Mouse (Mus musculus) bone marrow macrophage, adult 2 months (primary cell): ENCODE data around the gene Mark4. TPM values are rescaled to one million over a fixed set of nuclear protein-coding genes. Genes with fewer than 3 reads are reported as not detected.

Source experiments
- H3K27ac ChIP-seq: 2 replicates; pipeline ENCODE4 v1.5.1; 2012; ENCODE audit warnings: low read depth, low read length; ENCODE audit not compliant: insufficient read depth
- H3K4me1 ChIP-seq: 2 replicates; pipeline ENCODE4 v1.6.1; 2012; ENCODE audit warnings: low read length; ENCODE audit not compliant: control insufficient read depth, insufficient read depth
- H3K4me3 ChIP-seq: 2 replicates; pipeline ENCODE4 v1.5.1; 2012; ENCODE audit warnings: mild to moderate bottlenecking, low read length, moderate library complexity; ENCODE audit not compliant: insufficient read depth
- CTCF ChIP-seq: IDR thresholded peaks from 2 replicates; pipeline ENCODE4 v1.5.1; 2012; ENCODE audit warnings: low read depth, mild to moderate bottlenecking, low read length, moderate library complexity
- POLR2A ChIP-seq: IDR thresholded peaks from 2 replicates; pipeline ENCODE4 v1.6.1; 2012; ENCODE audit warnings: mild to moderate bottlenecking, low read depth, low read length, borderline replicate concordance
- polyA plus RNA-seq: library from polyadenylated mRNA; stranded (reverse); fragments of >200 nt; gene quantifications from 2 replicates; pipeline ENCODE4 v1.2.4, GENCODE M21; 2012; ENCODE audit not compliant: missing spikeins, insufficient read depth, insufficient read length

Gene Mark4
- polyA plus RNA-seq, 1 experiment: 21.4 TPM

- TF ChIP-seq CTCF: no peak
- TF ChIP-seq POLR2A: no peak
- Histone ChIP-seq H3K4me1 (peaks cover 29% of the 10 kb centered on the region), H3K27ac (no peak overlapping the region), H3K4me3 (no peak overlapping the region)
Observed at GRCm38 (mm10) chr7:19462443-19462842, 3.8 kb upstream of the Mark4 start.

- Histone ChIP-seq H3K4me1 (peaks cover 25% of the 10 kb centered on the region), H3K27ac (peak overlapping the region; percentile 60), H3K4me3 (peak overlapping the region; percentile 32; the same call in 1 of the 2 replicates)
- peak; percentile 74 for TF ChIP-seq CTCF
- no peak for TF ChIP-seq POLR2A
Observed at GRCm38 (mm10) chr7:19461488-19461887, 2.9 kb upstream of the Mark4 start.

- Histone ChIP-seq H3K4me3 (no peak overlapping the region), H3K27ac (no peak overlapping the region), H3K4me1 (peaks cover 16% of the 10 kb centered on the region)
- no peak for TF ChIP-seq CTCF
- TF ChIP-seq POLR2A: no peak
Observed at GRCm38 (mm10) chr7:19460500-19460899, 1.9 kb upstream of the Mark4 start.

DNA sequence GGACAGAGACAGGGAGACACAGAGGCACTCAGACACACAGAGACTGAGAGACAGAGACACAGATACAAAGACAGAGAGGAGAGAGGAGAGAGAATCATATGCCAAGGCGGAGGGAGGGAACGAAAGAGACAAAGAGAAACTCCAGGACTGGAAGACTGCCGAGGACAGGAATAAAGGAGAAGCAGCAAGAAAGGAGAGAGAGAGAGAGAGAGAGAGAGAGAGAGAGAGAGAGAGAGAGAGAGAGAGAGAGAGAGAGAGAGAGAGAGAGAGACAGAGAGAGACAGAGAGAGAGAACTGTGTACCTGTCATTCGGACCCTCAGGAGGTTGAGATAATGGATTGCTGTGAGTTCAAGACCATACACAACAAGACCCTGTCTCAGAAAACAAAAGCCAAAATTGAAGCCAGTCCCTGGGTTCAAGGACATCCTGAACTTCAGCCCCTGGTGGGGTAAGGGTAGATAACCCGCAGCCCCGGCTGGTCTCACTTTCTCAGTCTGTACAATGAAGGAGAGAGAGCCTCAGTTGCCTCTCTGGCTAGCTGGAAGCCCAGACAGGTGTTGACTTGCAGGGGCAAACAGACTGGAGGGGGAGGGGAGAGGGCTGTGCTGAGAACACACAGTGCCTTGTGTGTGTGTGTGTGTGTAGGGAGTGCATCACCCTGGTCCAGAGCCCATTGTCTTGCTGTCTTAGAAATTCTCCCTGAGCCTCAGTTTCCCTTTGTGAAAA, 686 bp upstream of the Mark4 start:
- TF ChIP-seq POLR2A: no peak
- no peak for TF ChIP-seq CTCF
- H3K27ac ChIP-seq: peak overlapping the region; percentile 24; the same call in 1 of the 2 replicates
- H3K4me3 ChIP-seq: peak overlapping the region; percentile 72
- H3K4me1 ChIP-seq: peaks cover 15% of the 10 kb centered on the region

- Histone ChIP-seq H3K27ac (no peak overlapping the region), H3K4me1 (peaks cover 15% of the 10 kb centered on the region), H3K4me3 (peak overlapping the region; percentile 87)
- no peak for TF ChIP-seq CTCF
- TF ChIP-seq POLR2A: no peak
Observed at GRCm38 (mm10) chr7:19458072-19458486, 542 bp downstream of the Mark4 start.

DNA sequence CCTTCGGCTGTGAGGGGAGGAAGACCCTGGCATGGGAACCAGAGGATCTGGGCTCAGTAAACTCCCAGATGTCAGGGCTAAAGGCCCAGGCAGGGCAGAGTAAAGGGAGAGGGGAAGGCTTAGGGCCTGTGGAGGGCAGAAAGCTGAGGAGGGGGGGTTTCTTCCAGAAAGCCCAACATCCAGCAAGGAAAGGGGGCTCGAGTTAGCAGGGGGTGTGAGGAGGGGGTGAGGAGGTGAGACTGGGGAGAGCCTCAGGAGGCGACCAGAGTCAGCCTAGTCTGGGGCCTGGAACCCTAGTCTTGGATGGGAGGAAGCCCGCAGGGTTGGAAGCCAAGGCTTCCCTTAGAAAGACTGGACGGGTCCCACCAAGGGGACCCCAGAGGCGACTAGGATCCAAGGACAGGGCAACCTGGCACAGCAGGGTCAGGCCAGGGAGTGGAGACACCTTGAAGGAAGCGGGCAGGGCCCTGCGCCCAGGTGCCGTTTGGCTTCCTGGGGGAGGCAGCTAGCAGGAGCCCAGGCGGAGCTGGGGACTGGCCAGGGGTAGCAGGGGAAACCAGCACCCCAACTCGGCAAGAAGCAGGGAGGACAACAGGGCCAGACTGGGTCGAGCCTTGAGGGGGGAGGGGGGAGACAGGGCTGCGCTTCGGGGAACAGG, 1.1 kb downstream of the Mark4 start:
- Histone ChIP-seq H3K4me3 (peak overlapping the region; percentile 87), H3K27ac (no peak overlapping the region), H3K4me1 (peaks cover 14% of the 10 kb centered on the region)
- no peak for TF ChIP-seq CTCF
- no peak for TF ChIP-seq POLR2A

DNA sequence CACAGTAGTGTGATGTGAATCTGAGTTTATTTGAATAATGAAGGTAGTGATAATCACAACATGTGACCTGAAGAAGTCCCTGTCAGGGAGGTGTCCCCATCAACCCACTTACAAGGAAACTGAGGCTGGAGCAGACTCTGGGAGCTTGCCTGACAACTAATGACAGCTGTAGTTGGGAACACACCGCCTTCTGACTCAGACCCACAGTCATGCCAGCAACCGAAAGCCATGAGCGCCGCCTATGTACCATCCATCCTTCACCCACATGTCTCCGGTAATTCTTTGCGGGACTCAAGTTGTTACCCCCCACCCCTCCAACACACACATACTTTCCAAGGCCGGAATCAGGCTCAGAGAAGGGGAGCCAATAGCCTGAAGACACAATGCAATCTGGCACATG, 2.0 kb downstream of the Mark4 start:
- peaks cover 7% of the 10 kb centered on the region for H3K4me1 ChIP-seq
- no peak overlapping the region for H3K27ac ChIP-seq
- no peak for TF ChIP-seq CTCF
- no peak for TF ChIP-seq POLR2A
- no peak overlapping the region for H3K4me3 ChIP-seq

DNA sequence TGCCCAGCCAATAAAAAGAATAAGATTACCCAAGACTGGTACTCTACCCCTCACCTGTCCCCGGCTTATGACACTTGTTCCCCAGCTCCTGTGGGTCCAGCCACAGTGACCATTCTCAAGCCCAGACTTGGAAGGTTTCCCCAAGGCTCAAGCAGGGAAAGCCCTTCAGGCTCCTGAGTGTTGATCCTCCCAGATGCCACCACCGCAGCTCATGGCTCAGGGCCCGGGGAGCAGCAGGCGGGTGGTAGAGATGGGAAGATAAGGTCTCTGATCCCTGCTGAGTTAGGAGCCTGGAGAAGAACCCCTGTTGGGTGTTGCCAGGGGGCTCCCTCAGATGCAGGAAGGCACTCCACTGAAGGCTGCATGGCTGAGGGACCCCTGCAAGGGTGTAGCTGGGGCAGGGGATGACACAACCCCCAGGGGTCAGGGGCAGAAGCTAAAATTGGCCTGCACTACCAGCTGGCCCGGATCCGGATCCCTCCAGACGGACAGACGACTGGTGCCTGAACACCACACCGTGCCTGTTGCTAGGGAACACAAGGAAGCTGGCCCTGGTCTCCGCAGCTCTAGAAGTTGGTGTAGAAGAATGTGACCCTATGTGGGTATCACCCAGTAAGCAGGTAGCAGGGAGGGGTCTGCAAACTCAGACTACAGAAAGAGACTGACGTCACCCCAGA, 2.7 kb downstream of the Mark4 start:
- Histone ChIP-seq H3K4me1 (peaks cover 7% of the 10 kb centered on the region), H3K4me3 (no peak overlapping the region), H3K27ac (no peak overlapping the region)
- TF ChIP-seq CTCF (no peak), POLR2A (no peak)

- no peak for TF ChIP-seq POLR2A
- no peak for TF ChIP-seq CTCF
- Histone ChIP-seq H3K27ac (no peak overlapping the region), H3K4me1 (peaks cover 7% of the 10 kb centered on the region), H3K4me3 (no peak overlapping the region)
Observed at GRCm38 (mm10) chr7:19455186-19455585, 3.4 kb downstream of the Mark4 start.

DNA sequence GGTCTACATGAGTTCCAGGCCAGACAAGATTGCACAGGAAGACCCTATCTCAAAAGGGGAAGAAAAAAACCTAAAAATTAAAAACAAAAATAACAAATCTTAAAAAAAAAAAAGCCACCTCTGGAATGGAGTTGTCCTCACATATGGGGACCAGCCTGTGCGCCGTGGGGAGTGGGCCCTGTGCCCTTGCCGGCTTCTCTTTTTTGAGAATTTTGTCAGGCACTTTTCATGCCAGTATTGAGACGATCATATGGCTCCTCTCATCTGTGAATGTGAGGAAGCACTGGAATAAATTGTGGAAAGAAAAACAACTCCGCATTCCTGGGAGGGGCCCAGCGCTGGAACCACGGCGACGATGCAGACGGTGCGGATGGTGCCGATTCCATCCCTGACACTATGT, 9.5 kb downstream of the Mark4 start:
- Histone ChIP-seq H3K4me1 (no peaks in the 10 kb centered on the region), H3K27ac (no peak overlapping the region), H3K4me3 (no peak overlapping the region)
- no peak for TF ChIP-seq CTCF
- no peak for TF ChIP-seq POLR2A
